Comparison of ENCODE assay signal across 14 mouse cellular contexts in genomic region chr14:79522387-79522786, GRCm38 (mm10). TPM values are rescaled to one million over a fixed set of nuclear protein-coding genes. Genes with fewer than 3 reads are reported as not detected.
DNase-seq lines count a peak whose midpoint lies in the region; ATAC-seq and TF ChIP-seq lines count a peak whose summit lies in the region.
"Had no signal": no experiment of that assay in that cellular context is flagged by ENCODE, and none has a peak within 500 bp of the region (broad histone marks: within the 10 kb centered on the region; RNA-seq: fewer than 3 reads in every experiment).

No protein-coding gene starts in this region.

- peak overlapping the region; percentile 51 for H3K4me2 ChIP-seq in liver, postnatal 0 days (ENCODE audit: low read depth, low read length)
- no peak overlapping the region for H3K4me2 ChIP-seq in midbrain, postnatal 0 days (ENCODE audit: low read depth, low read length, poor library complexity, severe bottlenecking)
- H3K4me2 ChIP-seq: embryonic facial prominence, embryonic 12.5 days; heart, embryonic 11.5 days had no signal

- no peak for TF ChIP-seq EP300 in liver, postnatal 0 days (IDR thresholded peaks at IDR 0.05; ENCODE audit: low read depth)

- no peaks in the 10 kb centered on the region for H3K9me3 ChIP-seq in liver, postnatal 0 days (ENCODE audit: low read length)
- no peaks in the 10 kb centered on the region for H3K9me3 ChIP-seq in midbrain, postnatal 0 days (ENCODE audit: low read length)
- H3K9me3 ChIP-seq: embryonic facial prominence, embryonic 12.5 days had no signal

- H3K4me3 ChIP-seq in bone marrow macrophage, adult 2 months (ENCODE audit: insufficient read depth, low read length): peak overlapping the region; percentile 41; the same call in 1 of the 2 replicates
- no peak overlapping the region; the same call in 1 of the 2 replicates for H3K4me3 ChIP-seq in liver, postnatal 0 days (ENCODE audit: low read depth, low read length)
- H3K4me3 ChIP-seq in midbrain, postnatal 0 days (ENCODE audit: low read depth, low read length): no peak overlapping the region
- H3K4me3 ChIP-seq: embryonic facial prominence, embryonic 12.5 days had no signal

- intact Hi-C loops in gastrocnemius, postnatal 36 days (cut with DNase I): no loop called here

- peak; percentile 30; the same call in 1 of the 2 replicates for ATAC-seq in liver, postnatal 0 days
- ATAC-seq in midbrain, postnatal 0 days (ENCODE audit: low FRiP score): no peak
- ATAC-seq: forebrain, embryonic 16.5 days had no signal

- H3K9ac ChIP-seq in liver, postnatal 0 days (replicated peaks): no peak overlapping the region
- H3K9ac ChIP-seq in midbrain, postnatal 0 days (replicated peaks; ENCODE audit: low read length, poor library complexity, severe bottlenecking): no peak overlapping the region
- H3K9ac ChIP-seq: embryonic facial prominence, embryonic 12.5 days had no signal

- DNase-seq in lung, postnatal 36 days: peak; percentile 41
- DNase-seq in lung, postnatal 10 days: no peak
- no peak for DNase-seq in liver, postnatal 0 days
- DNase-seq in thymus, postnatal 25 days: peak; percentile 56
- DNase-seq in midbrain, postnatal 0 days (ENCODE audit: low spot score): no peak
- no peak for DNase-seq in gastrocnemius, postnatal 36 days
- DNase-seq: cerebellum, adult 9-10 months; kidney, postnatal 10 days; left cerebral cortex, postnatal 4 days; right cerebral cortex, postnatal 4 days had no signal

- H3K36me3 ChIP-seq in liver, postnatal 0 days (replicated peaks; ENCODE audit: insufficient read depth, low read length): peaks cover 13% of the 10 kb centered on the region
- H3K36me3 ChIP-seq in midbrain, postnatal 0 days (ENCODE audit: insufficient read depth, low read length): no peaks in the 10 kb centered on the region
- H3K36me3 ChIP-seq: embryonic facial prominence, embryonic 12.5 days had no signal

- H3K27me3 ChIP-seq in liver, postnatal 0 days (ENCODE audit: insufficient read depth, low read length): no peaks in the 10 kb centered on the region
- no peaks in the 10 kb centered on the region for H3K27me3 ChIP-seq in midbrain, postnatal 0 days (ENCODE audit: insufficient read depth, low read length)
- H3K27me3 ChIP-seq: embryonic facial prominence, embryonic 12.5 days had no signal

- no peak for TF ChIP-seq POLR2A in bone marrow macrophage, adult 2 months (IDR thresholded peaks at IDR 0.05; ENCODE audit: borderline replicate concordance, low read depth, low read length)

- no peak for TF ChIP-seq CTCF in bone marrow macrophage, adult 2 months (IDR thresholded peaks at IDR 0.05; ENCODE audit: low read depth, low read length)
- TF ChIP-seq CTCF in liver, postnatal 0 days (IDR thresholded peaks at IDR 0.05; ENCODE audit: low read depth): no peak
- TF ChIP-seq CTCF in midbrain, postnatal 0 days (IDR thresholded peaks at IDR 0.05): no peak

- H3K27ac ChIP-seq in bone marrow macrophage, adult 2 months (ENCODE audit: insufficient read depth, low read depth, low read length): peak overlapping the region; percentile 99
- H3K27ac ChIP-seq in liver, postnatal 0 days (ENCODE audit: low read depth): peak overlapping the region; percentile 85
- H3K27ac ChIP-seq in midbrain, postnatal 0 days (ENCODE audit: low read depth, low read length): no peak overlapping the region
- H3K27ac ChIP-seq: embryonic facial prominence, embryonic 12.5 days had no signal

- peaks cover 37% of the 10 kb centered on the region for H3K4me1 ChIP-seq in bone marrow macrophage, adult 2 months (ENCODE audit: control insufficient read depth, insufficient read depth, low read length)
- peaks cover 35% of the 10 kb centered on the region for H3K4me1 ChIP-seq in liver, postnatal 0 days (ENCODE audit: insufficient read depth)
- no peaks in the 10 kb centered on the region for H3K4me1 ChIP-seq in midbrain, postnatal 0 days (ENCODE audit: insufficient read depth, low read length)
- H3K4me1 ChIP-seq: embryonic facial prominence, embryonic 12.5 days had no signal

- 36% methylated on average over 9 of the region's 9 CpGs for whole genome bisulfite sequencing in liver, postnatal 0 days (ENCODE audit: insufficient replicate concordance)
- 93% methylated on average over 9 of the region's 9 CpGs for WGBS in midbrain, postnatal 0 days

RNA-seq across cellular contexts. Expression of gene Wbp4, which starts 41.1 kb away (rescaled TPM):
- 41.3 and 55.2 TPM in 2 replicates for polyA plus RNA-seq in bone marrow macrophage, adult 2 months (2012; ENCODE audit: insufficient read depth, insufficient read length, missing spikeins)
- polyA plus RNA-seq in liver, postnatal 0 days (2015; fragmentation: Nextera tagmentation; extraction: Ambion mirVana): 15.1 and 16.2 TPM in 2 replicates
- total RNA-seq in midbrain, postnatal 0 days (2014; rRNA removed): 30.5 and 38.1 TPM in 2 replicates
- polyA plus RNA-seq in midbrain, postnatal 0 days (2015; fragmentation: Nextera tagmentation; extraction: Ambion mirVana): 51.6 and 54.2 TPM in 2 replicates
- total RNA-seq in gastrocnemius, postnatal 36 days (2021): 10 to 100 TPM; 16.0 to 19.9 TPM

RNA-seq across cellular contexts. Expression of gene Elf1, which starts 41.4 kb away (rescaled TPM):
- 69.9 and 74.0 TPM in 2 replicates for polyA plus RNA-seq in bone marrow macrophage, adult 2 months (2012; ENCODE audit: insufficient read depth, insufficient read length, missing spikeins)
- polyA plus RNA-seq in liver, postnatal 0 days (2015; fragmentation: Nextera tagmentation; extraction: Ambion mirVana): 9.0 and 11.0 TPM in 2 replicates
- 7.2 TPM in 2 replicates for total RNA-seq in midbrain, postnatal 0 days (2014; rRNA removed)
- polyA plus RNA-seq in midbrain, postnatal 0 days (2015; fragmentation: Nextera tagmentation; extraction: Ambion mirVana): 2.1 and 2.2 TPM in 2 replicates
- 1 to 10 TPM; 4.8 to 4.9 TPM for total RNA-seq in gastrocnemius, postnatal 36 days (2021)

Comparison
In these comparisons a context has a peak if more than half of its experiments do, and no peak if none do; other contexts are left out.
1. DNase-seq: peak in lung, postnatal 36 days (single experiment) and thymus, postnatal 25 days (single experiment); none in lung, postnatal 10 days (single experiment), liver, postnatal 0 days (single experiment), midbrain, postnatal 0 days (single experiment) and gastrocnemius, postnatal 36 days (0 of 2).